Mouse (Mus musculus) hematopoietic multipotent progenitor cell, adult 10-12 weeks (in vitro differentiated cells): ENCODE measurements around the gene Zfp296. TPM values are rescaled to one million over a fixed set of nuclear protein-coding genes. Genes with fewer than 3 reads are reported as not detected.

Experiments
- polyA plus RNA-seq: library from polyadenylated mRNA; stranded (reverse); fragments of >175 nt; gene quantifications from 2 replicates; pipeline ENCODE4 v1.2.3, GENCODE M21; 2012; ENCODE audit warnings: low replicate concordance

Zfp296 gene
- polyA plus RNA-seq, result 44.9 and 45.6 TPM in 2 replicates

GRCm38 (mm10) chr7:19577141-19577852, at the start of gene Zfp296, which contains the start of gene Gemin7:
Gene Zfp296 (plus strand): TSS chr7:19577287.
Gene Gemin7 (minus strand): TSS chr7:19577595.

GRCm38 (mm10) chr7:19562643-19563410, 14.3 kb upstream of the Zfp296 start, which contains the start of gene Ppp1r37:
Gene Ppp1r37 (minus strand): TSS chr7:19563076.

GRCm38 (mm10) chr7:19603849-19604605, 26.9 kb downstream of the Zfp296 start, which contains the start of gene Clasrp:
Gene Clasrp (minus strand): TSS chr7:19604486.

GRCm38 (mm10) chr7:19629361-19629734, 52.3 kb downstream of the Zfp296 start, which contains the start of gene Relb:
Gene Relb (minus strand): TSS chr7:19629438.

Other genes with a start within 250 kb of the Zfp296 start
- 62.5 and 86.1 TPM in 2 replicates for gene Ercc1, start 232.5 kb upstream of the Zfp296 start, polyA plus RNA-seq
- 17.3 and 29.4 TPM in 2 replicates for gene Cd3eap, start 217.8 kb upstream of the Zfp296 start, polyA plus RNA-seq
- gene Ppp1r13l, start 217.5 kb upstream of the Zfp296 start, polyA plus RNA-seq, result 3.5 and 5.2 TPM in 2 replicates
- gene Ercc2, start 195.3 kb upstream of the Zfp296 start, polyA plus RNA-seq, result 45.3 and 46.8 TPM in 2 replicates
- gene Klc3, start 173.2 kb upstream of the Zfp296 start, polyA plus RNA-seq, result 4.3 and 9.4 TPM in 2 replicates
- gene Ckm, start 172.5 kb upstream of the Zfp296 start, polyA plus RNA-seq, result 1.1 and 1.4 TPM in 2 replicates
- gene Mark4, start 118.5 kb upstream of the Zfp296 start, polyA plus RNA-seq, result 42.9 and 128 TPM in 2 replicates
- 0.49 and 1.7 TPM in 2 replicates for gene Exoc3l2, start 114.0 kb upstream of the Zfp296 start, polyA plus RNA-seq
- 6.4 and 11.8 TPM in 2 replicates for gene Bloc1s3, start 68.9 kb upstream of the Zfp296 start, polyA plus RNA-seq
- 95.1 and 103 TPM in 2 replicates for gene Trappc6a, start 68.9 kb upstream of the Zfp296 start, polyA plus RNA-seq
- 0.17 and 0.35 TPM in 2 replicates for gene Nkpd1, start 59.4 kb upstream of the Zfp296 start, polyA plus RNA-seq
- gene Ppp1r37, start 14.2 kb upstream of the Zfp296 start, polyA plus RNA-seq, result 98.9 and 130 TPM in 2 replicates
- 63.4 and 92.7 TPM in 2 replicates for gene Gemin7, start 308 bp downstream of the Zfp296 start, polyA plus RNA-seq
- 111 and 288 TPM in 2 replicates for gene Clasrp, start 27.2 kb downstream of the Zfp296 start, polyA plus RNA-seq
- gene Relb, start 52.2 kb downstream of the Zfp296 start, polyA plus RNA-seq, result 52.9 and 128 TPM in 2 replicates
- gene Clptm1, start 87.7 kb downstream of the Zfp296 start, polyA plus RNA-seq, result 105 and 205 TPM in 2 replicates
- gene Apoc2, start 100.7 kb downstream of the Zfp296 start, polyA plus RNA-seq, result 1.4 and 6.6 TPM in 2 replicates
- 2.7 TPM in 1 of 2 replicates, not detected in the other for gene Gm44805, start 104.1 kb downstream of the Zfp296 start, polyA plus RNA-seq
- gene Apoc4, start 104.2 kb downstream of the Zfp296 start, polyA plus RNA-seq, result 0.61 TPM in 1 of 2 replicates, not detected in the other
- 0.67 and 8.3 TPM in 2 replicates for gene Apoc1, start 115.4 kb downstream of the Zfp296 start, polyA plus RNA-seq
- 752 and 1,634 TPM in 2 replicates for gene Apoe, start 121.9 kb downstream of the Zfp296 start, polyA plus RNA-seq
- 85.0 and 96.7 TPM in 2 replicates for gene Tomm40, start 138.2 kb downstream of the Zfp296 start, polyA plus RNA-seq
- gene Nectin2, start 173.2 kb downstream of the Zfp296 start, polyA plus RNA-seq, result 1.8 and 3.7 TPM in 2 replicates
- gene Bcam, start 193.7 kb downstream of the Zfp296 start, polyA plus RNA-seq, result 3.2 and 3.8 TPM in 2 replicates
- gene Cblc, start 219.5 kb downstream of the Zfp296 start, polyA plus RNA-seq, result 1.9 and 5.6 TPM in 2 replicates
- gene Bcl3, start 245.5 kb downstream of the Zfp296 start, polyA plus RNA-seq, result 173 and 280 TPM in 2 replicates